Mouse (Mus musculus): ENCODE results near the gene Tnfsf9. TPM values are rescaled to one million over a fixed set of nuclear protein-coding genes. Genes with fewer than 3 reads are reported as not detected.
"Not testable (repeated sequence)": the region's sequence is repeated elsewhere in the genome, so short reads cannot be mapped to it uniquely, and the experiment has no call there.

Gene Tnfsf9
- total RNA-seq, 2 experiments from 2014 or later = 0.41 TPM; not detected in 1

DNA sequence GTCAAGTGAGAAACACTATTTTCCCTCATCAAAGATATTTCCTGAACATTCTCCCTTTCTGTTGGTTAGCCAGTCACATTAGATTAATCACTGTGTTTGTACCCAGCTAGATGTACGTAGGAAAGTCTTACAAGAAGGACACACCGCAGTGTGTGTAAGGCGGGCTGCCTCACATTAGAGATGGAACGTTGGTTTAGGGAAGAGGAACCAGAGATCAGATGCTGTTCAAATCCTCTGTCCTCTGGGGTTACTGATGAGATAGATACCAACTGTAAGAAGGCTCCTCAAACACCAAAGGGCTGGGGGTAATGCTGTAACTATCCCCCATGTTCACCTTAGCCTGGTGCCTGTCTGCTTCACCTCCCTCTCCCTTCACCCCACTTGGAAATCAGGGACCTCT, 19.7 kb downstream of the Tnfsf9 start:
- intact Hi-C loops (cut with DNase I) = no loop called here
- no peak for DNase-seq

DNA sequence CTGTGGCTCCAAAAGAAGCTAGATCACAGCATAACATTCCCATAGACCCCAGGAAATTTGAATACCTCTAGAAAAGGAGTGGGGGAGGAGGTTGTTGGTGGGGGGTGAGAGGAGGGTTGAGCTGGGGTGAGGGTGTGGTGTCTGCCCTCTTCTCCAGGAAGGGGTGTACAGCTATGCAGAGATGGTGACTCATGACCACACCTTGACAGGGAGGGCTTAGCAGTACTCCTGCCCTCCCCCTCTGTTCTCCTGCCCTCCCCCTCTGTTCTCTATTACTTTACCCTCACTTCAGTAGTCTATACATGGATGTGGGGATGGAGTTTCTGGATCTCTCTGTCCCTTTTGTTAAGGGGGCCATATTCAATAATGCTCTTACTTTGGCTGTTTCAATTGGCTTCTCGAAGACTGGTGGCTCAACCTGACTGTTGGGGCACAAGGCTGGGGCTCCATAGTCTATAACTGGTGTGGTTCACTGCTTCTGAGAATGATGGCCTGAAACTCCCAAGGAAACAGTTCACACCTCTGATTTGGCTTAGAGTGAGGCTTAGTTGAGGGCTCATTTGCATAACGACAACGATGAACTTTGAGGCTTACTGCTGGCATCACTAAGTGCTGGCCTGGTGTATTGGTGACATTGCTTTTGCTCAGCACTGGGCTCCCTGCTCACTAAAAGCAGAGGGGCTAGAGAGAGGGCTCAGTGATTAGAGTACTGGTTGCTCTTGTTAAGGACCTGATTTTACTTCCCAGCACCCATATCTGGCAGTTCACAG, 20.9 kb downstream of the Tnfsf9 start:
- intact Hi-C loops (cut with DNase I) = no loop called here
- no peak for DNase-seq

DNA sequence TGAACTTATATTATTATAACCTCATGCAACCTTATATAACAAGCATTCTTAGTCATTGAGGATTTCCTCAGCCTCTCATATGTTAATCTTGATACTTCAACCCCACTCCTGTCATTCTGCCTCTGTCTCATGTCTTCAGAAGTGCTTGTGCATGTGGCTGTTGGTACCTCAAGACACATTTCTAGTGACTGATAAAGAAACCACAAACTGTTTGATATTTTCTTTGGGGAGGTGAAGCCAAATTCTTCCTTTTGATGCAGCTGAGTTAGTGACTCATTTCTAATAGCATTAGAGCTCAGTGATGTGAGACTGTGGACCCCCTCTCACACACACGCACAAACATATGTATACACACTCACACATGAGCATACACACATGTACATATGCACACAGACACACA, 26.7 kb downstream of the Tnfsf9 start:
- intact Hi-C loops (cut with DNase I) = no loop called here
- no peak for DNase-seq

GRCm38 (mm10) chr17:57134021-57134420, 28.9 kb downstream of the Tnfsf9 start:
- intact Hi-C loops (cut with DNase I); DNase-seq: not testable (repeated sequence)

- intact Hi-C loops (cut with DNase I) = no loop called here
- no peak for DNase-seq
These were observed 29.6 kb downstream of the Tnfsf9 start for GRCm38 (mm10) chr17:57134693-57135092.

- intact Hi-C loops (cut with DNase I) = no loop called here
- DNase-seq = no peak
These were observed 30.5 kb downstream of the Tnfsf9 start for GRCm38 (mm10) chr17:57135635-57136034.

GRCm38 (mm10) chr17:57138676-57139075, 33.6 kb downstream of the Tnfsf9 start:
- no peak for DNase-seq
- intact Hi-C loops (cut with DNase I) = no loop called here

- intact Hi-C loops (cut with DNase I) = no loop called here
- DNase-seq = no peak
These were observed 34.6 kb downstream of the Tnfsf9 start for GRCm38 (mm10) chr17:57139708-57140107.

DNA sequence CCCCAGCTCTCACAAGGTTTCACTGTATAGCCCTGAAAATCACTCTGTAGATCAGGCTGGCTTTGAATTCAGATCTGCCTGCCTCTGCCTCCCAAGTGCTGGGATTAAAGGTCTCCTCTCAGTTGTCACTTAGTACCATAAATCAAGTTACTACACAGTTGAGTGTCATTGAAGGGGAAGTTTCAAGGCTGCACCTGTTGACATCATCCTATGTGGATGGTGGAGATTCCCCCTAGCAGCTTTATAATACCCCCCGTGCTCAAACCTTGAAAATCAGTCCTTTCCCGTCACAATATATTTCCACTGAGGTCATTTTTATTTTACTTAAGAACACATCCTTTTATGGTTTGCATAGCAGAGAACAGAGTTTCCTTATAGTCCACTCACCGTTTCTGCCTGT, 38.6 kb downstream of the Tnfsf9 start:
- DNase-seq = no peak
- intact Hi-C loops (cut with DNase I) = no loop called here

DNA sequence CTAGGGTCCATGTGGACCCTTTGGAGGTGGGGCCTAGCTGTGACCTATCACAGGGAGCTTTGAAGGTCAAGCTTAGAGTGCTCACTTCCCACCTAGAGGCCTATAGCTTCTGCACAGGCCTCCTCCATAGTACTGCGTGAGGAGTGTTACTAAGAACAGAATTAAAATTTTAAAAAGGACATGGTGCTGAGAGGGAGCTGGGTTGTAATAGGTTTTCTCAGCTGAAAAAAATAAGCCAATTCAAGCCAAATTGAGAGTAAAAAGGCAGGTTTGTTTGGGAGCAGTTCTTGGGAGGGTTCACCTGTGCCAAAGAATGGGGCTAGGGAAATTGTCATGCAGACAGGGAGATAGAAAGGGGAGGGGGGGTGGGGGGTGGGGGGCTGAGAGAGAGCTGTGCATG, 40.0 kb downstream of the Tnfsf9 start:
- no peak for DNase-seq
- intact Hi-C loops (cut with DNase I) = no loop called here

DNA sequence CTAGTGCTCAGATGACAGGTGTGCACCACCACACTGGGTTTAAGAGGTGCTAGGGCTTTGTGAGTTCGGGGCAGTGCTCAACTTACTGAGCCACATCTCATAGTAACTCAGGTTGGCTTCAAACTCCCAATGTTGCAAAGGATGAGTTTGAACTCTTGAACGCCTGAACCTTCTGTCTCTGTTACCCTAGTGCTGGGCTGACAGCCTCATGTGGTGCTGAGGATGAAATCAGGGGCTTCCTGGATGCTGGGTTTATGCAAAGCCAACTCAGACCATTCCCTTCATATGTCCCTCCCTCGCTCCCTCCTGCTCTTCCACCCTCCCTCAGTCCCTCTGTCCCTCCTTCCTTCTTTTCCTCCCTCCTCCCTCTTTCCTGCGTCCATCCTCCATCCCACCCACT, 43.2 kb downstream of the Tnfsf9 start:
- intact Hi-C loops (cut with DNase I) = no loop called here

GRCm38 (mm10) chr17:57148994-57149803, 44.1 kb downstream of the Tnfsf9 start, which contains the start of gene Cd70:
TSS of gene Cd70 (minus strand) at chr17:57149777.
- no peak for DNase-seq
- intact Hi-C loops (cut with DNase I) = no loop called here

More for the DNA sequence above, 43.2 kb downstream of the Tnfsf9 start:
- DNase-seq = no peak

- intact Hi-C loops (cut with DNase I) = no loop called here
- DNase-seq = no peak
These were observed 47.9 kb downstream of the Tnfsf9 start for GRCm38 (mm10) chr17:57153006-57153405.

GRCm38 (mm10) chr17:57153787-57154186, 48.7 kb downstream of the Tnfsf9 start:
- no peak for DNase-seq
- intact Hi-C loops (cut with DNase I) = no loop called here

Other genes starting within 250 kb of the Tnfsf9 start
- gene Acsbg2, start 230.9 kb upstream of the Tnfsf9 start, total RNA-seq (2021) = not detected
- not detected for gene 1700061G19Rik, start 229.8 kb upstream of the Tnfsf9 start, total RNA-seq (2021)
- gene Mllt1, start 169.9 kb upstream of the Tnfsf9 start, total RNA-seq (2021) = 10 to 100 TPM; 16.6 to 17.6 TPM
- not detected for gene Acer1, start 123.2 kb upstream of the Tnfsf9 start, total RNA-seq (2021)
- 10 to 100 TPM; 28.7 to 33.4 TPM for gene Clpp, start 115.0 kb upstream of the Tnfsf9 start, total RNA-seq (2021)
- gene Alkbh7, start 108.0 kb upstream of the Tnfsf9 start, total RNA-seq (2021) = 10 to 100 TPM; 21.6 to 22.7 TPM
- not detected for gene Pspn, start 105.3 kb upstream of the Tnfsf9 start, total RNA-seq (2021)
- 10 to 100 TPM; 15.1 to 16.8 TPM for gene Gtf2f1, start 94.0 kb upstream of the Tnfsf9 start, total RNA-seq (2021)
- not detected for gene Gm17949, start 93.9 kb upstream of the Tnfsf9 start, total RNA-seq (2021)
- 10 to 100 TPM; 20.8 to 27.9 TPM for gene Khsrp, start 73.8 kb upstream of the Tnfsf9 start, total RNA-seq (2021)
- not detected for gene Slc25a41, start 63.7 kb upstream of the Tnfsf9 start, total RNA-seq (2021)
- gene Crb3, start 46.2 kb upstream of the Tnfsf9 start, total RNA-seq (2021) = under 1 TPM; 0.51 to 0.57 TPM
- 10 to 100 TPM; 34.1 to 48.5 TPM for gene Slc25a23, start 45.5 kb upstream of the Tnfsf9 start, total RNA-seq (2021)
- gene Dennd1c, start 26.8 kb upstream of the Tnfsf9 start, total RNA-seq (2021) = under 1 TPM; 0.43 to 0.54 TPM
- gene Tubb4a, start 17.5 kb upstream of the Tnfsf9 start, total RNA-seq (2021) = 1 to 10 TPM; 1.3 to 1.4 TPM
- not detected for gene Cd70, start 44.5 kb downstream of the Tnfsf9 start, total RNA-seq (2021)
- under 1 TPM in 1 of 2 experiments, not detected in 1; 0.18 TPM for gene Tnfsf14, start 88.9 kb downstream of the Tnfsf9 start, total RNA-seq (2021)
- gene C3, start 122.8 kb downstream of the Tnfsf9 start, total RNA-seq (2021) = 10 to 100 TPM; 11.8 TPM
- 10 to 100 TPM; 20.5 to 22.6 TPM for gene Gpr108, start 143.1 kb downstream of the Tnfsf9 start, total RNA-seq (2021)
- 100 to 1,000 TPM; 142 to 152 TPM for gene Trip10, start 144.1 kb downstream of the Tnfsf9 start, total RNA-seq (2021)
- gene Vav1, start 173.8 kb downstream of the Tnfsf9 start, total RNA-seq (2021) = 1 to 10 TPM in 1 of 2 experiments, under 1 TPM in 1; 0.54 to 1.4 TPM